Mouse (Mus musculus) forebrain, postnatal 0 days (tissue): Measurements from ENCODE around the gene Lpp. TPM values are rescaled to one million over a fixed set of nuclear protein-coding genes. Genes with fewer than 3 reads are reported as not detected.

Source experiments
- ATAC-seq: fragments of 200-750 bp; cut with Nextera tagmentation; 2 replicates; pipeline ENCODE4 v1.8.0; 2017; ENCODE audit warnings: mild to moderate bottlenecking, moderate library complexity
- DNase-seq: peaks from one replicate; pipeline ENCODE4 v3.0.0-alpha.2; 2015
- H3K27ac ChIP-seq: fragments of 300-500 bp; sonication (generic); 2 replicates; pipeline ENCODE4 v1.5.1; 2014; ENCODE audit warnings: low read depth, mild to moderate bottlenecking, antibody characterized with exemption, low read length, moderate library complexity, mixed read lengths
- H3K27me3 ChIP-seq: fragments of 300-500 bp; sonication (generic); 2 replicates; pipeline ENCODE4 v1.6.1; 2014; ENCODE audit warnings: mild to moderate bottlenecking, low read length, mixed read lengths; ENCODE audit not compliant: insufficient read depth
- H3K36me3 ChIP-seq: fragments of 300-500 bp; sonication (generic); 2 replicates; pipeline ENCODE4 v1.6.1; 2014; ENCODE audit warnings: mild to moderate bottlenecking, moderate library complexity; ENCODE audit not compliant: insufficient read depth
- H3K4me1 ChIP-seq: fragments of 300-500 bp; sonication (generic); 2 replicates; pipeline ENCODE4 v1.6.1; 2014; ENCODE audit warnings: antibody characterized with exemption; ENCODE audit not compliant: insufficient read depth
- H3K4me2 ChIP-seq: fragments of 300-500 bp; sonication (generic); 2 replicates; pipeline ENCODE4 v1.6.1; 2014; ENCODE audit warnings: low read depth, mild to moderate bottlenecking, moderate library complexity
- H3K4me3 ChIP-seq: fragments of 300-500 bp; sonication (generic); 2 replicates; pipeline ENCODE4 v1.5.1; 2014; ENCODE audit warnings: low read depth, low read length, mixed read lengths
- H3K9ac ChIP-seq: fragments of 300-500 bp; sonication (generic); 2 replicates; pipeline ENCODE4 v1.6.1; 2014; ENCODE audit warnings: mild to moderate bottlenecking
- H3K9me3 ChIP-seq: fragments of 300-500 bp; sonication (generic); 2 replicates; pipeline ENCODE4 v1.6.1; 2016; ENCODE audit warnings: low read length
- CTCF ChIP-seq: sonication (generic); IDR thresholded peaks from 2 replicates; pipeline ENCODE4 v1.5.1; 2016; ENCODE audit warnings: antibody characterized with exemption, control low read depth, low read depth
- WGBS: fragments of 180-500 bp; shearing (Covaris S2); extraction: QIAGEN DNeasy Blood & Tissue Kit; methylation state at CpG from one replicate; pipeline ENCODE4 v1.1.7; 2014; 5-methylcytosine and 5-hydroxymethylcytosine counted together
- polyA plus RNA-seq: library from polyadenylated mRNA; unstranded; fragments of >200 nt; fragmentation: Nextera tagmentation; extraction: Ambion mirVana; gene quantifications from 2 replicates; pipeline ENCODE4 v1.2.1, GENCODE M21; 2015
- total RNA-seq: library from RNA; depleted of rRNA; stranded (reverse); fragments of >200 nt; gene quantifications from 2 replicates; pipeline ENCODE4 v1.2.3, GENCODE M21; 2014

Gene Lpp
- total and polyA plus RNA-seq, 2 experiments from 2014 or later: 6.2 to 9.4 TPM

GRCm38 (mm10) chr16:24875661-24876060 lies 482.4 kb downstream of the Lpp start:
- Histone ChIP-seq H3K4me2 (no peak overlapping the region), H3K9me3 (0 out of 2 replicates have a peak, but pooled peaks cover 7% of the 10 kb centered on the region), H3K27ac (no peak overlapping the region), H3K27me3 (no peaks in the 10 kb centered on the region), H3K36me3 (no peaks in the 10 kb centered on the region), H3K4me3 (no peak overlapping the region), H3K4me1 (no peaks in the 10 kb centered on the region), H3K9ac (no peak overlapping the region)
- WGBS: 45% methylated on average over 1 of the region's 1 CpGs
- DNase-seq: no peak
- ATAC-seq: no peak
- TF ChIP-seq CTCF: no peak

- H3K4me2 ChIP-seq: no peak overlapping the region
- 86% methylated on average over 4 of the region's 4 CpGs for WGBS
- no peaks in the 10 kb centered on the region for H3K9me3 ChIP-seq
- no peak for TF ChIP-seq CTCF
- H3K9ac ChIP-seq: no peak overlapping the region
- ATAC-seq (no peak), DNase-seq (no peak)
- no peaks in the 10 kb centered on the region for H3K4me1 ChIP-seq
- no peak overlapping the region for H3K27ac ChIP-seq
- H3K4me3 ChIP-seq: no peak overlapping the region
- H3K27me3 ChIP-seq: no peaks in the 10 kb centered on the region
- no peaks in the 10 kb centered on the region for H3K36me3 ChIP-seq
Observed at GRCm38 (mm10) chr16:24878977-24879376, 485.7 kb downstream of the Lpp start.

GRCm38 (mm10) chr16:24880698-24881097 lies 487.4 kb downstream of the Lpp start:
- Histone ChIP-seq H3K27ac (no peak overlapping the region; the same call in 1 of the 2 replicates), H3K9me3 (no peaks in the 10 kb centered on the region), H3K4me1 (no peaks in the 10 kb centered on the region), H3K27me3 (no peaks in the 10 kb centered on the region), H3K9ac (no peak overlapping the region), H3K36me3 (no peaks in the 10 kb centered on the region), H3K4me2 (no peak overlapping the region), H3K4me3 (no peak overlapping the region)
- no peak; the same call in 1 of the 2 replicates for TF ChIP-seq CTCF
- DNase-seq (peak; percentile 43), ATAC-seq (peak; percentile 63)
- 38% methylated on average over 8 of the region's 8 CpGs for WGBS

GRCm38 (mm10) chr16:24881981-24882775 lies 488.9 kb downstream of the Lpp start:
- H3K4me3 ChIP-seq: no peak overlapping the region
- ATAC-seq (no peak), DNase-seq (no peak)
- H3K4me1 ChIP-seq: 0 out of 2 replicates have a peak, but pooled peaks cover 4% of the 10 kb centered on the region
- H3K27ac ChIP-seq: no peak overlapping the region
- TF ChIP-seq CTCF: no peak
- H3K27me3 ChIP-seq: no peaks in the 10 kb centered on the region
- H3K4me2 ChIP-seq: no peak overlapping the region
- 77% methylated on average over 3 of the region's 3 CpGs for WGBS
- H3K9ac ChIP-seq: no peak overlapping the region
- H3K9me3 ChIP-seq: no peaks in the 10 kb centered on the region
- no peaks in the 10 kb centered on the region for H3K36me3 ChIP-seq

GRCm38 (mm10) chr16:24884017-24884416 lies 490.7 kb downstream of the Lpp start:
- no peak for ATAC-seq
- Histone ChIP-seq H3K27ac (no peak overlapping the region), H3K4me3 (no peak overlapping the region), H3K27me3 (no peaks in the 10 kb centered on the region), H3K9ac (no peak overlapping the region), H3K9me3 (no peaks in the 10 kb centered on the region), H3K4me1 (0 out of 2 replicates have a peak, but pooled peaks cover 4% of the 10 kb centered on the region), H3K4me2 (no peak overlapping the region), H3K36me3 (no peaks in the 10 kb centered on the region)
- no peak for DNase-seq
- no peak for TF ChIP-seq CTCF

GRCm38 (mm10) chr16:24886346-24886745 lies 493.0 kb downstream of the Lpp start:
- Histone ChIP-seq H3K9me3 (no peaks in the 10 kb centered on the region), H3K4me2 (no peak overlapping the region), H3K4me3 (no peak overlapping the region), H3K27me3 (no peaks in the 10 kb centered on the region), H3K27ac (no peak overlapping the region), H3K4me1 (0 out of 2 replicates have a peak, but pooled peaks cover 4% of the 10 kb centered on the region), H3K36me3 (no peaks in the 10 kb centered on the region), H3K9ac (no peak overlapping the region)
- no peak for ATAC-seq
- DNase-seq: no peak
- TF ChIP-seq CTCF: no peak
- WGBS: 72% methylated on average over 3 of the region's 3 CpGs

GRCm38 (mm10) chr16:24886943-24887342 lies 493.6 kb downstream of the Lpp start:
- 0 out of 2 replicates have a peak, but pooled peaks cover 4% of the 10 kb centered on the region for H3K4me1 ChIP-seq
- H3K27ac ChIP-seq: no peak overlapping the region
- no peaks in the 10 kb centered on the region for H3K9me3 ChIP-seq
- no peak overlapping the region for H3K4me3 ChIP-seq
- H3K27me3 ChIP-seq: no peaks in the 10 kb centered on the region
- H3K4me2 ChIP-seq: no peak overlapping the region
- no peak overlapping the region for H3K9ac ChIP-seq
- H3K36me3 ChIP-seq: no peaks in the 10 kb centered on the region
- no peak for DNase-seq
- TF ChIP-seq CTCF: no peak
- no peak for ATAC-seq
- 64% methylated on average over 7 of the region's 7 CpGs for WGBS
